In genomic region chr17:5606151-5606591, GRCm38 (mm10) we compare ENCODE assay signal across 10 mouse cellular contexts.
DNase-seq lines count a peak whose midpoint lies in the region; ATAC-seq and TF ChIP-seq lines count a peak whose summit lies in the region.
"Had no signal": no experiment of that assay in that cellular context is flagged by ENCODE, and none has a peak within 500 bp of the region (broad histone marks: within the 10 kb centered on the region; RNA-seq: fewer than 3 reads in every experiment).

No protein-coding gene starts in this region.

- no peak overlapping the region for H3K4me3 ChIP-seq in gastrocnemius, adult 2 months
- no peak overlapping the region for H3K4me3 ChIP-seq in hindbrain, embryonic 11.5 days (ENCODE audit: low read depth, low read length)
- H3K4me3 ChIP-seq in midbrain, postnatal 0 days (ENCODE audit: low read depth, low read length): no peak overlapping the region

- no peak for DNase-seq in gastrocnemius, adult 2 months
- DNase-seq in gastrocnemius, adult 8-10 months (ENCODE audit: low spot score in 2 of 2): no peak
- peak; percentile 25 to 30 for DNase-seq in lung, adult 18-20 months
- DNase-seq in lung, postnatal 25 days (ENCODE audit: low spot score): no peak
- peak; percentile 21 for DNase-seq in hindbrain, embryonic 11.5 days (ENCODE audit: low spot score)
- DNase-seq in midbrain, postnatal 0 days (ENCODE audit: low spot score): no peak
- DNase-seq in adrenal gland, postnatal 36 days: no peak
- no peak for DNase-seq in frontal cortex, postnatal 14 days (ENCODE audit: low spot score in 2 of 2)
- DNase-seq: lung, embryonic 14.5 days had no signal

- no peak for ATAC-seq in hindbrain, embryonic 11.5 days (ENCODE audit: low FRiP score)
- no peak for ATAC-seq in midbrain, postnatal 0 days (ENCODE audit: low FRiP score)
- ATAC-seq: inflammation-experienced regulatory T-cells, adult 6 months had no signal

- no peaks in the 10 kb centered on the region for H3K4me1 ChIP-seq in hindbrain, embryonic 11.5 days (replicated peaks; ENCODE audit: control insufficient read depth, insufficient read depth, low read length)
- peaks cover 6% of the 10 kb centered on the region; the same call in 1 of the 2 replicates for H3K4me1 ChIP-seq in midbrain, postnatal 0 days (ENCODE audit: insufficient read depth, low read length)

- H3K4me2 ChIP-seq in hindbrain, embryonic 11.5 days (replicated peaks; ENCODE audit: low read depth, low read length): no peak overlapping the region
- H3K4me2 ChIP-seq in midbrain, postnatal 0 days (ENCODE audit: low read depth, low read length, poor library complexity, severe bottlenecking): no peak overlapping the region
- H3K4me2 ChIP-seq: lung, embryonic 14.5 days had no signal

- no peaks in the 10 kb centered on the region for H3K27me3 ChIP-seq in hindbrain, embryonic 11.5 days (ENCODE audit: control insufficient read depth, insufficient read depth, low read length)
- H3K27me3 ChIP-seq in midbrain, postnatal 0 days (ENCODE audit: insufficient read depth, low read length): no peaks in the 10 kb centered on the region

- 67% methylated on average over 8 of the region's 8 CpGs for WGBS in hindbrain, embryonic 11.5 days
- WGBS in midbrain, postnatal 0 days: 58% methylated on average over 8 of the region's 8 CpGs

- H3K9me3 ChIP-seq in hindbrain, embryonic 11.5 days (ENCODE audit: control insufficient read depth, low read length): no peaks in the 10 kb centered on the region
- H3K9me3 ChIP-seq in midbrain, postnatal 0 days (ENCODE audit: low read length): no peaks in the 10 kb centered on the region

- no peaks in the 10 kb centered on the region for H3K36me3 ChIP-seq in hindbrain, embryonic 11.5 days (ENCODE audit: control insufficient read depth, insufficient read depth, low read length)
- no peaks in the 10 kb centered on the region for H3K36me3 ChIP-seq in midbrain, postnatal 0 days (ENCODE audit: insufficient read depth, low read length)

- H3K9ac ChIP-seq in hindbrain, embryonic 11.5 days (ENCODE audit: low read depth, low read length): no peak overlapping the region
- no peak overlapping the region for H3K9ac ChIP-seq in midbrain, postnatal 0 days (replicated peaks; ENCODE audit: low read length, poor library complexity, severe bottlenecking)
- H3K9ac ChIP-seq: lung, embryonic 14.5 days had no signal

- no peak for TF ChIP-seq CTCF in gastrocnemius, adult 2 months (IDR thresholded peaks at IDR 0.05)
- no peak for TF ChIP-seq CTCF in midbrain, postnatal 0 days (IDR thresholded peaks at IDR 0.05)

- peak overlapping the region; percentile 63; the same call in 1 of the 2 replicates for H3K27ac ChIP-seq in gastrocnemius, adult 2 months
- H3K27ac ChIP-seq in hindbrain, embryonic 11.5 days (ENCODE audit: low read depth, low read length): no peak overlapping the region
- H3K27ac ChIP-seq in midbrain, postnatal 0 days (ENCODE audit: low read depth, low read length): peak overlapping the region; percentile 65

- intact Hi-C loops in gastrocnemius, adult 2 months (cut with DNase I): no loop called here

Comparison
In these comparisons a context has a peak if more than half of its experiments do, and no peak if none do; other contexts are left out.
1. DNase-seq: peak in lung, adult 18-20 months (2 of 2) and hindbrain, embryonic 11.5 days (single experiment); none in gastrocnemius, adult 2 months (single experiment), gastrocnemius, adult 8-10 months (0 of 2), lung, postnatal 25 days (single experiment), midbrain, postnatal 0 days (single experiment), adrenal gland, postnatal 36 days (0 of 2) and frontal cortex, postnatal 14 days (0 of 2).